Mouse (Mus musculus): ENCODE measurements around the gene Tuba3a. TPM values are rescaled to one million over a fixed set of nuclear protein-coding genes. Genes with fewer than 3 reads are reported as not detected.

Tuba3a gene
- total and polyA plus RNA-seq, 3 experiments: not detected

- no peak overlapping the region for H3K9ac ChIP-seq (ENCODE audit: insufficient read depth, low read depth)
- no peaks in the 10 kb centered on the region for H3K79me2 ChIP-seq (replicated peaks; ENCODE audit: control insufficient read depth, extremely low read depth, insufficient read depth, poor library complexity, severe bottlenecking)
- H3K27me3 ChIP-seq (replicated peaks): peaks cover 86% of the 10 kb centered on the region
- in situ Hi-C loops (cut with MboI; ENCODE audit: low pct_ligation_motif_present, low pct_unique_long_range_greater_than_20kb, low sequenced_read_pairs): no loop called here
- H3K4me3 ChIP-seq (replicated peaks in 1 of 3; ENCODE audit: low read depth in 2 of 3, low read length in 2 of 3, poor library complexity in 1 of 3): no peak overlapping the region
- no peak overlapping the region for H3K4me2 ChIP-seq (ENCODE audit: insufficient read depth, low read depth, poor library complexity, severe bottlenecking)
- DNase-seq (ENCODE audit: extremely low read depth): no peak
- peaks cover 22% of the 10 kb centered on the region for H3K9me3 ChIP-seq (replicated peaks; ENCODE audit: low read length)
- TF ChIP-seq MXI1 (IDR thresholded peaks at IDR 0.05; ENCODE audit: low read depth, low read length) (no peak), ZNF384 (IDR thresholded peaks at IDR 0.05; ENCODE audit: low read depth, low read length) (no peak), GABPA (IDR thresholded peaks at IDR 0.05; ENCODE audit: insufficient replicate concordance, low read depth, low read length) (no peak), IRF4 (IDR thresholded peaks at IDR 0.05; ENCODE audit: low read depth, low read length) (no peak), E2F4 (IDR thresholded peaks at IDR 0.05; ENCODE audit: insufficient replicate concordance, low read depth, low read length) (no peak), CHD2 (IDR thresholded peaks at IDR 0.05; ENCODE audit: low read length) (no peak), CHD1 (IDR thresholded peaks at IDR 0.05; ENCODE audit: low read depth, low read length) (no peak), EP300 (IDR thresholded peaks at IDR 0.05; ENCODE audit: low read length) (no peak), MAFK (IDR thresholded peaks at IDR 0.05; ENCODE audit: insufficient replicate concordance, low read length) (no peak), RAD21 (IDR thresholded peaks at IDR 0.05; ENCODE audit: low read depth, low read length) (no peak), TBP (conservative IDR thresholded peaks at IDR 0.05; ENCODE audit: low read depth, low read length) (no peak), KAT2A (IDR thresholded peaks at IDR 0.05; ENCODE audit: insufficient replicate concordance, low read length) (no peak), CTCF (conservative IDR thresholded peaks at IDR 0.05 in 1 of 2, IDR thresholded peaks at IDR 0.05 in 1 of 2; ENCODE audit: low read depth in 2 of 2, low read length in 2 of 2) (no peak), USF2 (conservative IDR thresholded peaks at IDR 0.05; ENCODE audit: low read depth, low read length) (no peak), UBTF (IDR thresholded peaks at IDR 0.05; ENCODE audit: low read depth, low read length) (no peak), ZMIZ1 (IDR thresholded peaks at IDR 0.05; ENCODE audit: low read depth, low read length) (no peak)
- H3K27ac ChIP-seq (ENCODE audit: insufficient read depth, low read depth): no peak overlapping the region
- dilution Hi-C loops (cut with MboI; ENCODE audit: extremely low pct_ligation_motif_present, extremely low pct_unique_long_range_greater_than_20kb, low sequenced_read_pairs): no loop called here
- no peaks in the 10 kb centered on the region for H3K4me1 ChIP-seq (ENCODE audit: control insufficient read depth in 1 of 2, insufficient read depth in 2 of 2)
- no peaks in the 10 kb centered on the region for H3K36me3 ChIP-seq (replicated peaks in 1 of 2; ENCODE audit: control insufficient read depth in 1 of 2, insufficient read depth in 1 of 2, low read length in 1 of 2)
Observed at GRCm38 (mm10) chr6:125294049-125294448, 8.2 kb upstream of the Tuba3a start.

DNA sequence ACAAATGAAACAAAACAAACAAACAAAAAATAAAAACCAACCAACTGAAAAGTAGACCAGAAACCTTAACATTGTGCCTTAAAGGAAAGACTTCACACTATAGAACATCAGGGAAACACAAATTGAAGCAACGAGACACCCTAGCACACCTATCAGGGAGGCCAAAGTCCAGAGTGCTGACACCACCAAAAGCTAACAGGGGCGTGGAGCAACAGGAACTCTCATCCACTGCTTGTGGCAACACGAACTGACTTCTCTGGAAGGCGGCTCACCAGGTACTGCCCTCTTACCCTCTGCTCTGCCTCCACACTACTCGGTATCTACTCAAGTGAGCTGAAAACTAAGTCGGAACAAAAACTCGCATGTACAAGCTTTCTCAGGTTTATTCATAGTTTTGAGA lies 6.4 kb upstream of the Tuba3a start:
- DNase-seq (ENCODE audit: extremely low read depth): no peak
- Histone ChIP-seq H3K36me3 (replicated peaks in 1 of 2; ENCODE audit: control insufficient read depth in 1 of 2, insufficient read depth in 1 of 2, low read length in 1 of 2) (no peaks in the 10 kb centered on the region), H3K9ac (ENCODE audit: insufficient read depth, low read depth) (no peak overlapping the region), H3K79me2 (replicated peaks; ENCODE audit: control insufficient read depth, extremely low read depth, insufficient read depth, poor library complexity, severe bottlenecking) (no peaks in the 10 kb centered on the region), H3K4me3 (replicated peaks in 1 of 3; ENCODE audit: low read depth in 2 of 3, low read length in 2 of 3, poor library complexity in 1 of 3) (no peak overlapping the region), H3K9me3 (replicated peaks; ENCODE audit: low read length) (peaks cover 17% of the 10 kb centered on the region), H3K27me3 (replicated peaks) (peaks cover 95% of the 10 kb centered on the region), H3K4me2 (ENCODE audit: insufficient read depth, low read depth, poor library complexity, severe bottlenecking) (no peak overlapping the region), H3K27ac (ENCODE audit: insufficient read depth, low read depth) (no peak overlapping the region), H3K4me1 (ENCODE audit: control insufficient read depth in 1 of 2, insufficient read depth in 2 of 2) (no peaks in the 10 kb centered on the region)
- no peak for TF ChIP-seq SIN3A (IDR thresholded peaks at IDR 0.05; ENCODE audit: low read length)
- dilution Hi-C loops (cut with MboI; ENCODE audit: extremely low pct_ligation_motif_present, extremely low pct_unique_long_range_greater_than_20kb, low sequenced_read_pairs) (no loop called here), in situ Hi-C loops (cut with MboI; ENCODE audit: low pct_ligation_motif_present, low pct_unique_long_range_greater_than_20kb, low sequenced_read_pairs) (no loop called here)

All from CH12.LX (cell line).